In the genomic region with DNA sequence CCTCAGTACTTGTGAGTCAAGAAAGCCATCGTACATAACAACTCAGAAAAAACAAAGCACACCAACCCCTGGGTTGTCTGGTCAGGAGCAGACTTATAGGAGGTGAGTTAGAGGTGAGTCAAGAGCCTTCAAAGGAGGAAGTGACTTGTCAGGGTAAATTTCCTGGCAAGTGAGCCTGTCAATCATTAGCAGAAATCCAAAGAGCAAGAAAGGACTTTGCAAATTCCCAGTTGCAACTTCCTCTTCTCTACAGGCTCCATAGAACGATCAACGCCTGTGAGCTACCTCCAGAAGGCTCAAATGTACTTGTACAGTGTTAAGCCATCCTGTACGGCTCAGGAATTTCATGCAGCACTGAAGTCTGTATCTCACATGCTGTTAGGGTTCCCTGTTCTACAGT, we compare ENCODE assay signal across 19 mouse cellular contexts.
A peak's percentile ranks its signal among the peaks of the same experiment; 100 is the strongest.
DNase-seq lines count a peak whose midpoint lies in the region; ATAC-seq lines count a peak whose summit lies in the region.
"Had no signal": no experiment of that assay in that cellular context is flagged by ENCODE, and none has a peak within 500 bp of the region (broad histone marks: within the 10 kb centered on the region; RNA-seq: fewer than 3 reads in every experiment).

No protein-coding gene starts in this region.

- ATAC-seq in granulocyte monocyte progenitor cell, adult 5-6 weeks (replicated peaks; ENCODE audit: poor library complexity, severe bottlenecking) = peak; percentile 33; the same call in 1 of the 2 replicates
- ATAC-seq: forebrain, embryonic 14.5 days; inflammation-experienced regulatory T-cells, adult 6 months; liver, embryonic 12.5 days had no signal

- 29% methylated on average over 4 of the region's 4 CpGs for WGBS in large intestine, adult 2 months

- peak; percentile 17 for DNase-seq in kidney, adult 18-20 months
- no peak for DNase-seq in kidney, postnatal 4 days
- peak; percentile 75 for DNase-seq in kidney, adult 9 months
- DNase-seq in large intestine, adult 2 months (ENCODE audit: low read depth, low spot score) = peak; percentile 84
- no peak for DNase-seq in c-Kit-positive CD71-positive TER-119-positive erythroid progenitor cells, embryonic 14.5 days (ENCODE audit: low spot score)
- DNase-seq in gastrocnemius, postnatal 10 days = no peak
- DNase-seq in urinary bladder, postnatal 10 days (ENCODE audit: low spot score) = no peak
- DNase-seq: adrenal gland, adult 8-10 months; cerebellum, adult 11 months; cerebellum, postnatal 14 days; heart, adult 18-20 months; layer of hippocampus, postnatal 36 days; left cerebral cortex, postnatal 4 days; right cerebral cortex, postnatal 14 days; thymus, postnatal 36 days had no signal

Comparison
In these comparisons a context has a peak if more than half of its experiments do, and no peak if none do; other contexts are left out.
1. DNase-seq: peak in kidney, adult 18-20 months (single experiment), kidney, adult 9 months (single experiment) and large intestine, adult 2 months (single experiment); none in kidney, postnatal 4 days (0 of 2), c-Kit-positive CD71-positive TER-119-positive erythroid progenitor cells, embryonic 14.5 days (single experiment), gastrocnemius, postnatal 10 days (single experiment) and urinary bladder, postnatal 10 days (single experiment).